9 mouse cellular contexts compared by ENCODE assay signal in the genomic region with DNA sequence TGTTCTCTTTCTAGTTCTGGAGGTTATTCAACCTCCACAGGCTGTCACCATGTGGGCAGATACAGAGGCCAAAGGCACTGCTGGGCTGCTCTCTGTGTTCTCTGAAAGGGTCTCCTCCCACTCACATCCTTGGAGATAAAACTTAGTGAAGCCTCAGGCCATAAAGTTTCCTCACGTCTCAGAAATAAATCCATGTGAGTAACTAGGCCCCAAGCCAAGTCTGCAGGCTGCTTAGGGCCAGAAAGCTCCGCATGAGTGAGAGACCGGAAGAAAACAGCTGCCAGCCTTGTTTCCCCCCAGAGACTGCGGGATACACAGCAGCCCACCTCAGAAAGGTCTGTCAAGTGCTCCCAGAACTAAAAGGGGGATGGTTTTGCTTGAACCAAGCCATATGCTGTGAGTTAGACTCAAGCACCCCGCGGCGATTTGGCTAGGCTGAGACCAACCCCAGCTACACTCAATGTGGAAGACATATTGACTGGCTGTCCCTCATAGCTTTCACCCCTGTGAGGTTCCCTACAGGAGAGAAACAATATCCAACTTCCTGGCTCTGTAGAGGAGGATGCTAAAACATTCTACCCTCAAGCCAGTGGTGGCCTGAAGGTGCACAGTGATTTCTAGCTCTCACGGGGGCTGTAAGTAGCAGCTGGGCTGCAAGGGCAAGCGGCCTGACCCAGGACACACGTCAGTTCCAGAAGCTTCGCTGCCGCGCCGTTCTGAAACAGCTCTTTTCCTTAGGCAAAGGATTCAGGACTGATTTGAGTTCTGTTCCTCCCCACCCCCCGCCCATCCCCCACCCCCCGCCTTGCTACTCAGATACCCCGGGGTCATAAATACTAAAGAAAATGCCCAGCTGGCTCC. TPM values are rescaled to one million over a fixed set of nuclear protein-coding genes. Genes with fewer than 3 reads are reported as not detected.
DNase-seq lines count a peak whose midpoint lies in the region; ATAC-seq lines count a peak whose summit lies in the region.
"Had no signal": no experiment of that assay in that cellular context is flagged by ENCODE, and none has a peak within 500 bp of the region (broad histone marks: within the 10 kb centered on the region; RNA-seq: fewer than 3 reads in every experiment).

No protein-coding gene starts in this region.

- DNase-seq in forebrain, embryonic 14.5 days (ENCODE audit: low spot score), result peak; percentile 39
- peak; percentile 19 for DNase-seq in Muller cell, postnatal 12 days (ENCODE audit: inconsistent ontology term)
- peak; percentile 64 to 69 for DNase-seq in kidney, adult 8-10 months
- no peak for DNase-seq in retina, postnatal 1 day
- no peak for DNase-seq in embryo, embryonic 10 days (ENCODE audit: low spot score)

- no peaks in the 10 kb centered on the region for H3K36me3 ChIP-seq in forebrain, embryonic 14.5 days (ENCODE audit: control insufficient read depth, insufficient read depth, low read length)
- H3K36me3 ChIP-seq in forebrain, embryonic 12.5 days (replicated peaks), result no peaks in the 10 kb centered on the region
- H3K36me3 ChIP-seq in embryonic facial prominence, embryonic 15.5 days, result no peaks in the 10 kb centered on the region
- H3K36me3 ChIP-seq in neural tube, embryonic 14.5 days (ENCODE audit: control insufficient read depth, insufficient read depth, low read length), result no peaks in the 10 kb centered on the region

- ATAC-seq in forebrain, embryonic 14.5 days, result no peak
- no peak for ATAC-seq in forebrain, embryonic 12.5 days (ENCODE audit: low FRiP score)
- peak; percentile 82 for ATAC-seq in embryonic facial prominence, embryonic 15.5 days (ENCODE audit: insufficient number of reproducible peaks, low FRiP score, low TSS enrichment, low read depth)
- peak; percentile 78 for ATAC-seq in neural tube, embryonic 14.5 days (ENCODE audit: low read depth)

- H3K9me3 ChIP-seq in forebrain, embryonic 14.5 days (replicated peaks; ENCODE audit: control insufficient read depth, low read length), result no peaks in the 10 kb centered on the region
- no peaks in the 10 kb centered on the region for H3K9me3 ChIP-seq in forebrain, embryonic 12.5 days
- no peaks in the 10 kb centered on the region for H3K9me3 ChIP-seq in embryonic facial prominence, embryonic 15.5 days (replicated peaks)
- H3K9me3 ChIP-seq in neural tube, embryonic 14.5 days (ENCODE audit: control insufficient read depth, low read length), result no peaks in the 10 kb centered on the region

- H3K9ac ChIP-seq in forebrain, embryonic 14.5 days (ENCODE audit: low read length), result no peak overlapping the region
- H3K9ac ChIP-seq in forebrain, embryonic 12.5 days, result no peak overlapping the region
- H3K9ac ChIP-seq in embryonic facial prominence, embryonic 15.5 days, result no peak overlapping the region
- H3K9ac ChIP-seq in neural tube, embryonic 14.5 days (replicated peaks; ENCODE audit: low read depth, low read length), result no peak overlapping the region

- no peak overlapping the region for H3K4me2 ChIP-seq in forebrain, embryonic 14.5 days (ENCODE audit: low read length)
- H3K4me2 ChIP-seq in forebrain, embryonic 12.5 days, result no peak overlapping the region
- 0 out of 2 replicates have a peak overlapping the region, but pooled peaks have one; percentile 17 for H3K4me2 ChIP-seq in embryonic facial prominence, embryonic 15.5 days (replicated peaks)
- H3K4me2 ChIP-seq in neural tube, embryonic 14.5 days (ENCODE audit: low read depth, low read length), result no peak overlapping the region

- no peak overlapping the region for H3K27ac ChIP-seq in forebrain, embryonic 14.5 days (ENCODE audit: low read depth, low read length)
- H3K27ac ChIP-seq in forebrain, embryonic 12.5 days, result no peak overlapping the region
- peak overlapping the region; percentile 66 for H3K27ac ChIP-seq in embryonic facial prominence, embryonic 15.5 days (replicated peaks)
- no peak overlapping the region for H3K27ac ChIP-seq in neural tube, embryonic 14.5 days (ENCODE audit: low read depth, low read length)
- H3K27ac ChIP-seq: macrophage had no signal

- no peaks in the 10 kb centered on the region for H3K27me3 ChIP-seq in forebrain, embryonic 14.5 days (replicated peaks; ENCODE audit: control insufficient read depth, insufficient read depth, low read length)
- H3K27me3 ChIP-seq in forebrain, embryonic 12.5 days, result no peaks in the 10 kb centered on the region
- no peaks in the 10 kb centered on the region for H3K27me3 ChIP-seq in embryonic facial prominence, embryonic 15.5 days
- no peaks in the 10 kb centered on the region for H3K27me3 ChIP-seq in neural tube, embryonic 14.5 days (ENCODE audit: control insufficient read depth, insufficient read depth, low read length)

- H3K4me3 ChIP-seq in forebrain, embryonic 14.5 days (ENCODE audit: low read depth, low read length), result no peak overlapping the region
- no peak overlapping the region for H3K4me3 ChIP-seq in forebrain, embryonic 12.5 days (replicated peaks)
- no peak overlapping the region for H3K4me3 ChIP-seq in embryonic facial prominence, embryonic 15.5 days (replicated peaks)
- H3K4me3 ChIP-seq in neural tube, embryonic 14.5 days (ENCODE audit: low read depth, low read length), result no peak overlapping the region

- 79% methylated on average over 17 of the region's 17 CpGs for WGBS in forebrain, embryonic 14.5 days
- WGBS in forebrain, embryonic 12.5 days, result 87% methylated on average over 17 of the region's 17 CpGs
- WGBS in embryonic facial prominence, embryonic 15.5 days, result 52% methylated on average over 17 of the region's 17 CpGs
- 52% methylated on average over 17 of the region's 17 CpGs for WGBS in neural tube, embryonic 14.5 days

- H3K4me1 ChIP-seq in forebrain, embryonic 14.5 days (ENCODE audit: control insufficient read depth, insufficient read depth, low read length), result no peaks in the 10 kb centered on the region
- no peaks in the 10 kb centered on the region for H3K4me1 ChIP-seq in forebrain, embryonic 12.5 days
- peaks cover 6% of the 10 kb centered on the region; the same call in 1 of the 2 replicates for H3K4me1 ChIP-seq in embryonic facial prominence, embryonic 15.5 days
- peaks cover 4% of the 10 kb centered on the region; the same call in 1 of the 2 replicates for H3K4me1 ChIP-seq in neural tube, embryonic 14.5 days (ENCODE audit: control insufficient read depth, insufficient read depth, low read length)

RNA-seq across cellular contexts. Expression of a gene that starts 43.9 kb away (rescaled TPM):
- polyA plus RNA-seq in forebrain, embryonic 14.5 days (2014; fragmentation: Nextera tagmentation; extraction: Ambion mirVana), result 50.0 and 50.7 TPM in 2 replicates
- 76.3 and 78.2 TPM in 2 replicates for polyA plus RNA-seq in forebrain, embryonic 12.5 days (2016; fragmentation: Nextera tagmentation; extraction: Ambion mirVana)
- polyA plus RNA-seq in embryonic facial prominence, embryonic 15.5 days (2015; fragmentation: Nextera tagmentation; extraction: Ambion mirVana), result 45.3 and 45.4 TPM in 2 replicates
- 71.2 and 86.2 TPM in 2 replicates for polyA plus RNA-seq in neural tube, embryonic 14.5 days (2014; fragmentation: Nextera tagmentation; extraction: Ambion mirVana)

RNA-seq across cellular contexts. Expression of a gene that starts 53.6 kb away (rescaled TPM):
- 8.9 and 9.3 TPM in 2 replicates for polyA plus RNA-seq in forebrain, embryonic 14.5 days (2014; fragmentation: Nextera tagmentation; extraction: Ambion mirVana)
- 2.4 and 2.5 TPM in 2 replicates for polyA plus RNA-seq in forebrain, embryonic 12.5 days (2016; fragmentation: Nextera tagmentation; extraction: Ambion mirVana)
- polyA plus RNA-seq in embryonic facial prominence, embryonic 15.5 days (2015; fragmentation: Nextera tagmentation; extraction: Ambion mirVana), result 16.6 TPM in 2 replicates
- polyA plus RNA-seq in neural tube, embryonic 14.5 days (2014; fragmentation: Nextera tagmentation; extraction: Ambion mirVana), result 20.3 and 21.9 TPM in 2 replicates

Comparison
In these comparisons a context has a peak if more than half of its experiments do, and no peak if none do; other contexts are left out.
1. ATAC-seq: peak in embryonic facial prominence, embryonic 15.5 days (single experiment) and neural tube, embryonic 14.5 days (single experiment); none in forebrain, embryonic 14.5 days (single experiment) and forebrain, embryonic 12.5 days (single experiment).
2. DNase-seq: peak in forebrain, embryonic 14.5 days (single experiment), Muller cell, postnatal 12 days (single experiment) and kidney, adult 8-10 months (2 of 2); none in retina, postnatal 1 day (single experiment) and embryo, embryonic 10 days (single experiment).